Mouse (Mus musculus) heart, adult 11 months (tissue): ENCODE data around the gene Lrrc38.

ENCODE experiments used
- DNase-seq: peaks from one replicate; pipeline ENCODE4 v3.0.0; 2022

The Lrrc38 gene

DNA sequence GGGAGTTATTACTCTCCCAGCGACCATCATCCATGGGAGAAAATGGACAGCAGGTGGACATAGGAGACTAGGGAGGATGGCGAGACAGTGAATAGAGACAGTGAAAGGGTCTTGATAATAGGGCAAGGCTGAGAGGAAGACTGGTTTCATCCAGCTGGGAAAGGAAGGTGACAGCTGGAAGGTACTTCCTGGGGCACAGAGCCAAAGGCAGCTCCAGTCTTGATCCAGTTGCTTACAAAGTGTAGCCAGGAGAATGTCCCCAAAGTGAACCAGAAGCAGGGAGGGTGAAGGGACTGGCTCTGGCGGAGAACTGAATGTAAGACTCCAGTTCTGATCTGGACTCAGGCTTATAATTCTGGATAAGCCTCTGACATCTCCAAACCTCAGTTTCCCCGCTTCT lies 2.7 kb downstream of the Lrrc38 start:
- DNase-seq = no peak

DNA sequence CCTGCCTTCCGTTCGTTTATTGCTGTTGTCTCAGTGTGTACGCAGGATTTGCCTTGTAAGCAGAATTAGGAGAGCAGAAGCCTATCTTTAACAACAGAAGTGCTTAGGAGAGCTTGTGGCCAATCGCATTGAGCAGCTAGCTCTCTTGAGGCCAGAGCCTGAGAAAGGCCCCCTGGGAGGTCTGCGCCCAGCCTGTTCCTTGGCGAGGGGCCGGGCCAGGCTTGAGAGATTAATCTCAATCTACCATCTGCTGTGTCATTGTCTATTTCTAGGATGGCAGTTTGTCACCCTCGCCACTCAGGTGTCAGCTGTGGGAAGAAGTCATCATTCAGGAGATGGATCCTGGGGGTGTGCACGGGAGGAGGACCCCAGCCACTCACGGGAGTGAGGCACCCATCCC lies 12.0 kb downstream of the Lrrc38 start:
- no peak for DNase-seq

DNA sequence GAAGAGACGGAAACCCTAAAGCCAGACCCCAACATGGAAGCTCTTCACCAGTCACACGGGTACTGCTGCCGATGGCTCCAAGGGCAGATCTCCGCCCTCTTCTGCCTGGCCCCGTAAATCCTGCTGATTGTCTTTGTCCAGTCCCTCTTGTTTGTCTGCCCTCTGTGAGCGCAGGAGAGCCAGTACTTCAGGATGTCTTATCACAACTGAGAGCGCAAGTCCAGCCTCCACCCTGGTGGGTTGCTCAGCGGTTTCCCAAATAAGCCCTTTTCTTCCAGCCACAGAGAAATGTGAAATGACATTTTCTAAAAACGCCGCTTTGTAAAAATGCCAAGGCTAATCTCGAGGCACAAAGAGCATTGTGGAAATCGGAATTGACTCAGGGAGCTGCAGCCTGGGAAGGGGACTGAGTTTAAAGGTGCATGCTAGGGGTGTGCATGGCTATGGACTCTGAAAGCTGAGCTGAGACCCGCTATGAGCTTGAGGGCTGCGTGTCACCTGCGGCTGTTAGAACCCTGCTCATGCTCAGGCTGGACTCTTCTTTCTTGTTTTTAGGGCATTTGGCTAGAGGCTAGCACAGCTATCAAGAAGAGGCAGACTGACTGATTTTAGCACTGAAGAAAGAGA lies 17.0 kb downstream of the Lrrc38 start:
- DNase-seq = no peak

DNA sequence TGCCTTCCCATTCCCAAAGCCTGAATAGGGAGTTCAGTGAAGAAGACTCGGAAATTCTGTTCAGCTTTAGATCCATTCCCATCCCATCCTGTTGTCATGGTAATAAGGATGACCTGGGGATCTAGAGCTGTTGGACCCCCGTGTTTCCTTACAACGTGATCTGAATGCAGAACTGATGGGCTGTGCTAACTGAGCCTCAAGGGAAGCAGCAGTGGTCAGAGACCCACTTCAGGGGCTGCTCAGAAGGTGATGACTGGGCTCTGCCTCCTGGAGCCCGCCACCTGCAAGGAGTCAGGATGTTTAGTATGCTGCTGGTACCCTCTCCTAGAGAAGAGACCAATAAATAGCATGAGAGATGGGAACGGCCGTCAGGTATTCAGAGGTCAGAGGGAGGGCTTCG lies 29.9 kb downstream of the Lrrc38 start:
- no peak for DNase-seq

DNA sequence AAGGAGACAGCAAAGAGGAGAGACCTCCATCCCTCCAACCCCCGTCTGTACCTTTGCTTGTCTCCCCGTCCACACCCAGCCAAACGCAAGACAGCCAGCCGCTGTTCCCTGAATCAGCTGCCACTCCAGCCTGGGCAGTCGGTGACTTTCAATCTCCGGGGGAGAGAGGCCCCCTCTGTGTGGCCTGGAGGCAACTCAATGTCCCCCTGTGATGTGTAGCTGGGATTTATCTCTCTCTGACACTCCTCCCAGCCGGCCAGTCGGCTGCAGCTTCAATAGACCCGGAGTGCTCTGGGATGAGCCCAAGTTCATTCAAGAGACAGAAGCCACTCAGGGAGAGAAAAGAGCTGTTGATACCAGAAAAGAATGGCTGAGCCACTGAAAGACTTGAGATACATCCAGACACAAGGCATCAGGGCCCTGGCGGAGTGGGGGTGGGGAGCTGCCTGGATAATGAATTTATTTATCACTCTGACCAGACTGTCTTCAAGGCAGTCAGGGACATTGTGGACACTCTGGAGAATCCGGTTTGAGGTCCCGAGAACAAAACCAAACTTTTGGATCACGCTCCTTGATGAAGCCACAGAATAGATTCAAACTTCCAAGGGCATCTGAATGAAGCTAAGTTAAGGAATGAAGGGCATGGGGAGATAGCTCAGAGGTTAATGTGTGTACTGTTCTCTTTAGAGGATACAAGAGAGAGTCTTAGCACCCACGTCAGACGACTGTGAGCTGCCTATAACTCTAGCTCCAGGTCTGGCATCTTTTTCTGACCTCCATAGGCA lies 30.6 kb downstream of the Lrrc38 start:
- no peak for DNase-seq

DNA sequence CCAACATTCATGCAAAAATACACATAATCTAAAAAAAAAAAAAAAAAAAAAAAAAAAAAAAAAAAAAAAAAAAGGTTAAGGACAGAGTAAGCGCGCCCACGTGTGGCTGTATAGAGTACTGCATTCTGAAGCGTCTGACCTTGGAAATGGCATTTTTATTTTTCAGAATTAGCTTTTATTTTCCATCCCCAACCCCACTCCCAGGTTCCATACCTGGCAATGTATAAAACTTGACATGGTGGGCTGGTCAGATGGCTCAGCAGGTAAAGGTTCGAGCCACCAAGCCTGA lies 31.1 kb downstream of the Lrrc38 start:
- DNase-seq = no peak

DNA sequence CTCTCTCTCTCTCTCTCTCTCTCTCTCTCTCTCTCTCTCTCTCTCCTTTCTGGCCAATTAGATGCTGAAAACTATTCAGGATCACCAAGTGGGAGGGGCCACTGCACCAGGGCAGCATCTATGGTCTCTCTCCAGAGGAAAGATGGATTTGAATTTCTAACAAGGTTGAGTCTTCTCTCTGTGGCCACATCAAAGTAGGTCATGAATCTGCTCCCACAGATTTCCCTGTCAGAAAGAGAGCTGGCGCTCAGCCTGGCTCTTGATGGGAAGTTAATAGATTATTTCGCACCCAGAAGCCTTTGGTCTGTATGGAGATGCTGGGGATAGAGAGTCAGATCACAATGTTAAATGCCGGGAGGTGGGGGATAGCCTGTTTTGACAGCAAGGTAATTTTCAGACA lies 32.6 kb downstream of the Lrrc38 start:
- no peak for DNase-seq

DNA sequence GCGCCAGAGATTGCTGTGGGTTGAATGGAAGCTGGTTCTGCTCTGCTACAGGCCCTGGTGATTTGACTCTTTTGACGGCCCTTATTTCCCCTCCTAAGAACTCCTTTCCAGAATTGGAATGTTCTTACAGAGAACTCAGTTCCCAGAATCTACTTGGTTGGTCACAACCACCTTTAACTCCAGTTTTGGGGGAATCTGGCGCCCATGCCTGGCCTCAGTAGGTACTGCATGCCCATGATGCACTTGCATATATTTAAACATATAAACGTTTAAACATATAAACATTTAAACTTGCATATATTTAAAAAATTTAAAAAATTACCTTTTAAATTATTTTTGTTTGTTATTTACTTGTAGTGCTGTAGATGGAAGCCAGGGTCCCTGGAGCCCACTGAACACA lies 34.1 kb downstream of the Lrrc38 start:
- DNase-seq = no peak

DNA sequence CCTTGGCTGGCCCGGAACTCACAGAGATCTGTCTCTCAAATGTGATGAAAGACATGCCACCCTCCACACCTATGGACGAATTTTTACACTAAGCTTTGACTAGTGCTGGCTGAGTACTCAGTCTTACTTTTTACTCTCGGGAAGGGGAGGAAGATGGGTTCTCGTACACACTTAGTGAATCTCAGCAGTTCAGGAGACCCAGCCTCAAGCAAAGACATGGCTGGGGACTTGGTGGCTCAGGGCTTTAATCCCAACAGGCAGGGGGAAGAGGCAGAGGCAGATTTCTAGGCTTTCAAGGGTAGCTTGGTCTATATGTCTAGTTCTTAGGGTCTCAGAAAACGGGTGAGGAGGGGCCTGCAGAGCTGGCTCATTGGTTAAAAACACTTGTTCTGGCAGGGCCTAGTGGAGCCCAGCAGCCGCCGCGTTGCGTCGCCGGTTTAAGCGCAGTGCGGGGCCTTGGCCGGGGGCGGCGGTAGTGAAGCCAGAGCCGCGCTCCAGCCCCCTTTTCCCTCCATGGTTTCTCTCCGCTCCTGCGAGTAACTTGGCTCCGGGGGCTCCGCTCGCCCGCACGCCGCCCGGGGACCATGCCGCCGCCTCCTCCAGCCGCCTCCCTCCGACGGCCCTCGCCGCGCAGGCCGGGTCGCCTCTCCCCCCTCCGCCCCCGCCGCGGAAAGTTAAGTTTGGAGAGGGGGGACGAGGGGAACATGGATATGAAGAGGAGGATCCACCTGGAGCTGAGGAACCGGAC lies 39.6 kb downstream of the Lrrc38 start:
- DNase-seq = peak; percentile 90

DNA sequence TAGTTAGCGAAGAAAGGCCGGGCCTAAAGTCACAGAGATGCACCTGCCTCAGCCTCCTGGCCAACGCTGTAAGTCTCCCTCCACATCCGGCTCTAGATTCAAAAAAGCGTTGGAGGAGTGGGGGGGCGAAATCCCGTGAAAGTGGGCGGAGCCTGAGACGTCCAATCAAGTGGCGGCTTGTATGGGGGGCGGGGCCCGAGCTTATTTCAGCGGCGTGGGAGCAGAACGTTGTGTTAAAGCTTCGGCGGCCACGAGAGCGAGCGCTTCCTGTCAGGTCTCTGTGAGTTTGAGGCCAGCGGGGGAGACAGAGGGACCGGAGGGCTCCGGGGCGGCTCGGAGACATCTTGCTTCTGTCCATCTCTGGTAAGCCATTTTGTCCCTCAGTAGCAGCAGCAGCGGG lies 44.6 kb downstream of the Lrrc38 start, which contains the start of gene Pramel1:
Pramel1 (plus strand) TSS at position 248 of the 400 bp plus-strand sequence.
- no peak for DNase-seq

DNA sequence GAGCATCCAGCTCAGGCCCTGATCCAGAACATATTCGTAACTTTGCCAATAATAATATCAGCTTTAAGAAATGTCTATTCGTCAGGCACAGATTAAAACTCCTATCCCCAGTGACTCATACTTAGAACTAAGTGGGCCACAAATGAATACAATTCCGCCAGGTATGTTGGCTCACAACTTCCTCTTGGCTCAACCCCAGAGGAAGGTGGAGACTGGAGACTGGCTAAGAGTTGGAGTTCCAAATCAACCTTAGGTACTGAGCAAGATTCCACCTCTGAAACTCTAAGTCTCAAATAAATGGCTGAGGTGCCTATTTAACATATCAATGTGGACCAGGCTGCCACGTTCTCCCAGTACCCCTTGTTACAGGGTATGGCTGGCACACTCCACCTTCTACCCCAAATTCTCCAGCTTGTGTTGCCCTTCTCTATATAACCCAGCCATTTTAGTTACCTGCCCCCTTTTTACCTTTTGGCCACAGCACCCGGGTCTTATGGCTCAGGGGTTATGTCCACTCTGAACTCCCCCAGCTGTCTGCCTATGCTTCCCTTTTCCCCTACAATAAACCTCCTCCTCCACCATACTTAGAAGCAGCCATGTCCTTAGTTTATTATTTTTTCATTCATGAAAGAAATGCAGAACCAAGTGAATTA lies 62.1 kb downstream of the Lrrc38 start:
- DNase-seq = peak; percentile 90

DNA sequence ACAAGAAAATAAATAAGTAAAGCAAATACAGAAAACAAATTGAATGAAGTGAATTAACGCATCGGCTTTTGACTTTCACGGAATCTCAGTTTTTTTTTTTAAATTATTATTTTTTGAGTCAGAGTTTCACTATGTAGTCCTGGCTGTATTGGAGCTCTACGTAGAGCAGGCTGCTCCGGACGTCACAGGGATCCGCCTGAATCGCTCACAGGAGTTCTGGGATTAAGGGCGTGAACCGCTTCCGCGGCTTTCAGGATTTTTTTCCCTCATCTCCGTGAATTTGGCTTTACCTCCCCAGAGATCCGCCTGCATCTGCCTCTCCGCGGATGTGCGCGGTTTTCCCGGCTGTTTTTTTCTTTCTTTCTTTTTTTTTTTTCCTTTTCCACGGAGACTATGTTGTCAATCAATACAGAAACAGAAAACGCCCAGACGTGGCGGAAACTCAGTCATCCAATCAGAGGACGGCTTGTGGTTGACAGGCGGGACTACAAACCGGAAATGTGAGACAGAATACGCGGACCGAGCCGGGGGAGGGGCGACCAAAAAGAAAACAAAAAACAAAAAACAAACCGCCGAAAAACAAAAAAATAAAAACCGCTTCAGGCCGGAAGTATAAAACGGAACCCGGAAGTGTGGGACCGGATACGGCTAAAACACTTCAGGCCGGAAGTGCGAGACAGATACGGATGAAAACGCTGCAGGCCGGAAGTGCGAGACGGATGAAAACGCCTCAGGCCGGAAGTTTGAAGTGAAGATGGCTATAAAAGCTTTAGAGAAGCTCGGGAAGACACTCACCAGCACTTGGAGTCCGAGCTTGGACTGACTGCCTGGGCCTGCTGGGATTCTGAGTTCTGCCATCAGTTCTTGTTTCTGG lies 62.9 kb downstream of the Lrrc38 start, which contains the start of gene Pramef8:
Pramef8 (plus strand) TSS at position 208 of the 874 bp plus-strand sequence.
- DNase-seq = peak; percentile 99

DNA sequence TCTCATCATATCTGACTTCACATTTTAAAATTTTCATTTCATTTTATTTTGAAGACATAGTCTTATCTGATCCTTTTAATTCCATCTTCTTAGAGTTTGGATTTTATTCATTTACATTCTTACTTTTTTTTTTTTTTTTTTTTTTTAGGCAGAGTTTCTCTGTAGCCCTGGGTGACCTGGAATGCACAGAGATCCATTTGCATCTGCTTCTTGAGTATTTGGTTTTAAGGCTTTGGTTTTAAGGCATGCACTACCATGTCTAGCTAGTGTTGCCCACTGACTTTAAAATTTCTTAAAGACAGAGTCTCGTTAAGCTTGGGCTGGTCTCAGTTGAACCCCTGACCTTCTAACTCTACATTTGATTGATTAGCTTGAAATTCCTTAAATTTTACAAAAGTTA lies 64.1 kb downstream of the Lrrc38 start:
- DNase-seq = peak; percentile 4

DNA sequence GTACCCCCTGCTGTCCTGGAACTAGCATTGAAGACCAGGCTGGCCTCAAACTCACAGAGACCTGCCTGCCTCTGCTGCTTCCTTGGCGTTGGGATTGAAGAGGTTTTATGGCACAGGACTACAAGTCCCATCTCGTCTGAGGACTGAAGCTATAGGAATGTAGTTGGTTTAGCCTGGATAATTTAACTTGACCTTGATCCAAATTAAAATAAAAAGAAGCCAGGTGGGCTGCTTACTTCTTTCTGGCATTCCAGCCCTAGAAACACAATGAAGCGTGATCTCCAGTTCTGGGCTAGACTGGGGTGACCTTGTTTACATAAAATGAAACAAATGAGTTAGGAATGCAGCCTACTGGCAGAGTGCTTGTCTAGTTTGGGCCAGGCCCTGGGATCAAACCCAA lies 64.6 kb downstream of the Lrrc38 start:
- DNase-seq = peak; percentile 61
